Mouse (Mus musculus): ENCODE data around the gene Dnajb13.
"Not testable (repeated sequence)": the region's sequence is repeated elsewhere in the genome, so short reads cannot be mapped to it uniquely, and the experiment has no call there.

Dnajb13 gene

DNA sequence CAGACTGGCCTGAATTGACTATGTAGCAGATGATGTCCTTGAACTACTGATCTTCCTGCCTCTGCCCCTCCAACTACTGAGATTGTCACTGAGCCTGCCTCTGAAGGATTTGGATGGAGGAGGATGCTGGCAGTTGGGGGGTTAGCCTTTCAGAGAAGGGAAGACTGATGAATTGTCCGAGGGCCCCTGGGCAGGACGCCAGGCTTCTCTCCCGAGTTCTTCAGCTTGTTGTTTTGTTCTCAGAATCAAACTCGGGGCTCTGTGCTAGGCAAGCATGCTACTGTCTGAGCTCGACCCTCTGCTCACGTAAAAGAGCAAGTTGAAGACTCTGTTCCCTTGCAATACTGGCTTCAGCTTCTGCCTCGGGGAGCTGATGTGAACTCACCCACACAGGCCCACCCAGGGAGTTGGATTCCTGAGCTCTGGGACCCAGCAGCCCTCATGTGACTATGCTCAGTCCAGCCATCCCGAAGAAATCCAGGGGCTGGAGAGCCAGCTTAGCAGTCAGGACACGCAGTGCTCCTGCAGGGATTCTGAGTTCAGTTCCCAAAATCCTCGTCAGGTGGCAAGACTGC, 26.2 kb downstream of the Dnajb13 start:
- DNase-seq (ENCODE audit: extremely low spot score) = no peak

DNA sequence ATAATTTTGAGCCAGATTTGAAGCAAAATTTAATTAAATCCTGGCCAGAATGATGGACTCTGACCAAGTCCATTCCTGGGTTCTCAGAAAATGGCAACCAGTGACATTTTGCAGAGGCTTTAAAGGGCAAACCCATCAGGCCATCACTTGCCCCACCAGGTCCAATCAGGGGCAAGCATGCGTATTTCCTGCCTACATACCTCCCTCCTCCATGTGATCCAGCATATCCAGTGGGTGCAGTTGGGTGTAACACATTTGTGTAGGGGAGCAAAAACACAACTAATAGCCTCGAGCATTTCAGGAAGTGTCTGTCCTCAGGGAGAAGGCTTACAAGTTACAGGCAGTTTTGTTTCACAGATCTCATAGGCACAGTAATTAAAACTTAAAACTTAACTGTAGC, 27.5 kb downstream of the Dnajb13 start:
- no peak for DNase-seq (ENCODE audit: extremely low spot score)

DNA sequence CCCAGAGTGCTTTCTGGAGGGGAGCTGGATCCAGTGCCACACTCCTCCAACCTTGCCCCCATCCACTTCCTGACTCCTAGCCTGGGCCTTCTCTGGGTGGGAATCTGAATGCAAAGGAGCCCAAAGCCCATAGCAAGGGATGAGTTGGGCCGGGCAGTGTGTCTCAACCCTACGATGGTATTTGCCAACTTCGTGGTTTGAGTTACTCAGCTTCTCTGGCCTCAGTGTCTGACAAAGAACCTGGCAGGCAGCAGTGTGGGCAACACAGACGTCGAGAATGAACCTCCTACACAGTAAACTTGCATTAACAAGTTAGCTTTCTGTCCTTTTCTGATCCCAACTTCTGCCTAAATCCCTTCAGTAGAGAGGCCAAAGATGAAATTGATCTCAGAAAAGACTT, 30.3 kb downstream of the Dnajb13 start:
- no peak for DNase-seq (ENCODE audit: extremely low spot score)

DNA sequence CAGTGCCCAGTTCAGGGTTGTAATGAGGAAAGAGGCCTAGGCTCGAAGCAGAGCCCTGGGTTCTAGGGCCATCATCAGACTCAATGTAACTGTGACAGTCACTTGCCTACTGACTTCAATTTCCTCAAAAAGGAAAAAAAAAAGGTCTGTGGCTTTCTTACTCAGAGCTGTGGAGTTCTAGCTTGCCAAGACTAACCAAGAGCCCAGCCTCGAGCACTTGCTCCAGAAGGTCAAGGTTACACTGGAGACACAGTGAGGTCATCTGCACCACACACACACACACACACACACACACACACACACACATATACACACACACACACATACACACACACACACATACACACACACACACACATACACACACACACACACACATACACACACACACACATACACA, 32.7 kb downstream of the Dnajb13 start:
- DNase-seq (ENCODE audit: extremely low spot score) = not testable (repeated sequence)

DNA sequence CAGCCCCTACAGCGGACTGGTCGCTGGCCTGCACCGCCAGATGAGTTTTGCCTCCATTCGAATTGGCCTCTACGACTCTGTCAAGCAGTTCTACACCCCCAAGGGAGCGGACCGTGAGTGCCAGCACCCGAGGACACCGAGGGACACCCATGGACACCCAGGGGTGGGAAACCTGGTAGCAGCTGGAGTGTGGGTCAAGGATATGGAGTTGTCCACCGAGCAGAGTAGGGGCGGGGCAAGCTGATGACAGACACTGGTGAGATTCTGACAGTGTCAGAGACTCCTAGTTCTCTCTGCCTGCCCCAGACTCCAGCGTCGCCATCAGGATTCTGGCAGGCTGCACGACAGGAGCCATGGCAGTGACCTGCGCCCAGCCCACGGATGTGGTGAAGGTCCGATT, 34.6 kb downstream of the Dnajb13 start:
- DNase-seq (ENCODE audit: extremely low spot score) = no peak

DNA sequence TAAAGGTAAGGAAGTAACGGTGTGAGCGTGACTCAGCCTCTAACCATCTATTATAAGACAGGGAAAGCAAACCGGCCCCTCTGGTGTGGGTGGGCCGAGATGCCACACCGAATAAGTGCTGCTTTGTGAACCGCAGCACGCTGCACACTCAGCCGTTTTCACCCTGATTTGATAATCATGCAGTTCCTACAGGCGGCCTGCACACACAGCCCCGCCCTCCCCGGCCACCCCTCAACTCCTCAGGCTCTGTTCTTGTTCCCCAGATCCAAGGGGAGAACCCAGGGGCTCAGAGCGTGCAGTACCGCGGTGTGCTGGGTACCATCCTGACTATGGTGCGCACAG, 35.0 kb downstream of the Dnajb13 start:
- DNase-seq (ENCODE audit: extremely low spot score) = no peak

DNA sequence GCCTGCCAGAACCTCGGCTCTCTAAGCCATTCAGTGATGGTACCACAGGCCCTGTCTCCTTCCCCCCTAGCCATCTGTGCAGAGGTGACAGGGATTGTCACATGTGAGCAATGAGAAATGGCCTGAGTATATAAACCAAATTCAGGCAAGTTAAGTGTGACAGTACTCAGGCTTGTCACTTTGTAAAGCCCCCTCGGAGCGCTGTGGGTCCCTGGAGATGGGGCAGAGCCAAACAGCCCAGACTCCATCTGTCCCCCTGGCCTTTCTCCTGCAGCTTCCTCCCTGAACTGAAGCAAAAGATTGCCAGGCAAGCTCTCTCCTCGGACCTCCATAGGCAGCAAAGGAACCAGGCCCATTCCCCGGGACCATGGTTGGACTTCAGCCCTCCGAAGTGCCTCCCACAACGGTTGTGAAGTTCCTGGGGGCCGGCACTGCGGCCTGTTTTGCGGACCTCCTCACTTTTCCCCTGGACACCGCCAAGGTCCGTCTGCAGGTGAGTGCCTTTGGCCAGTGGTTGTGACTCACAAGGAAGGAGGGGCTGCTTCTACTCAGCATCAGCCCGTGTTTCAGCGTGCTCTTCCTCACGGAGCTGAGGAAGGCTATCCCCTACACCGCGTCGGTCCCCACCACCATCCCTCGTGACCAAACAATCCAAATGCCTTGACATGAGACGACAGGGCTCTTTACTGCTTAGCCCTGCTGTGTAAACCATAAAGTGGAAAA, 35.5 kb downstream of the Dnajb13 start:
- DNase-seq (ENCODE audit: extremely low spot score) = no peak

DNA sequence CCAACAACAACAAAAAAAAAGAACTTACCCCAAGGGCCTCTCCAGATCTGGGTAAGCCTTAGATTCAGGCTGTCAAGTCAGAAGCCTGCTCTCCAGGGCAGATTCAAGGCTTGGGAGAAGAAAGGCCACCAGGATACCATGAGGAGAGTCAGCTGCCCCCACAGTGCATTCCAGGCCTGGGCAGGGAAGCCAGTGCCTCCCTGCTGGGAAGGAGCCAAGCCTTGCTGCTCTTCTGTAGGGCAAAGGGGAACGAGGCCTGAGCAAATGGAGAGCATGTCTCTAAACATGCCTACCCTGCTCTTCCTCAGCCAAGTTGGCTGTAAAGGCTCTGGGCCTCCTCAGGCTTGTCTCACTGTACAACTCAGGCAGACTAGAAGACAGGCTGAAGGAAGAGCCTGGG, 40.1 kb downstream of the Dnajb13 start:
- DNase-seq (ENCODE audit: extremely low spot score) = no peak

DNA sequence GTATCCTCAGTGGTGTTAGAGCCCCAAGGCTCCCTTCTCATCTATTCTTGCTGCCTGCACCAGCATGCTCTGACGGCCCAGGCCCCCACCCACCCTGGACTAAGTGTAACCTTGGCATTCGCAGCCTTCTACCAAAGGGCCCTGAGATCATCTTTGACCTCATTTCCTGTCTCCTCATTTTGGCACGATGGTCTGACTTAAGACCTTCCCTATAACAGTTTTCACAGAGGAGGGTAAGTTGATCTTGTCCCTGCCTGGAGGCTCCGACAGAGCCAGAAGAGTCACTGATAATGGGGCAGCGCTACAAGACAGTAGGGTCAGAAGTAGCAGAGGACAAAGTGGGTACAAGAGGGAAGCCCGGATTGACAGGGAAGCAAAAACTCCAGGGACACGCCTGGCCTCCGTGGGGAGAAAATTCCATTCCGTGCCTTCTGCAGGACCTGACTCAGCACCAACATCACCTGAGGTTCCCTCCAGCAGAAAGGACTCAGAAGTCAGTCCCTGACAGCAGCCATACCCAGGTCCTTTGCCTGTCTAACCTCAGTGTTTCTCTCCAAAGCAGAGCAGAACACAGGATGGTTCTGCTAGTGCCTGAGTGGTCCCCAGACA, 40.8 kb downstream of the Dnajb13 start:
- no peak for DNase-seq (ENCODE audit: extremely low spot score)

DNA sequence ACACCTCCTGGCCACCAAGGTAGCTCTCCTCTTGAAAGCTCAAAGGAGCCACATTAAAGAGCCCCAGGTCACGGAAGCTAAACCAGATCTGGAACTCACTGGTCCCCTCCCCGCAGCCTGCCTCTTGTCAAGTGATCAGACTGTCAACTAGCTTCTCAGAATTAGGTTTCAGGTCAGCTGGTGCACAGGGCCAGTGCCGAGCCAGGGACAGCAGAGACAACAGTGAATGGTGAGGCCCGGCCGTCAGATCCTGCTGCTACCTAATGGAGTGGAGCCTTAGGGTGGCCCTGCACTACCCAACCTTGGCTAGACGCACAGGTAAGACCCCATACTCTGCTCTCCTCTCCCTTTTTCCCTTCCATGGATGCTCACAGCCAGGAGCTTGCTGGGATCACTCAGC, 42.0 kb downstream of the Dnajb13 start, which contains the start of gene Ucp3:
TSS of gene Ucp3 (plus strand) at position 214 of the 400 bp plus-strand sequence.
- DNase-seq (ENCODE audit: extremely low spot score) = no peak

DNA sequence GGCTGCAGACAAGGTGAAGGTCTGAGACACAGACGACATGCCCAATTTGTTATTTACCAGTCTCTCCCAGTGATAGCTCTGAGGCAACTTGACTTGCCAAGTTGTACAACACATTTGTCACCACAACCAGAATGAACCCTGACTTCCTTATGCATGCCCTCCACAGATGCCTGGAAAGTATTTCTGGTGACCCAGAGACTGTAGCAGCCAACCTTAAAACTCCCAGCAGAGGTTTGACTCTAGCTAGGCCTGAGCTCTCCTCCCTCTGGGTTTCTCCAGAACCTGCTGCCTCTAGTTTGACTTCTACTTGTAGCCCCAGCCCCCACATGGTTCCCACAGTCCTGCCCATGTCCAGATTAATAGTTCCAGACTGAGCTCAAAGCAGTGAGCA, 43.4 kb downstream of the Dnajb13 start:
- DNase-seq (ENCODE audit: extremely low spot score) = no peak

DNA sequence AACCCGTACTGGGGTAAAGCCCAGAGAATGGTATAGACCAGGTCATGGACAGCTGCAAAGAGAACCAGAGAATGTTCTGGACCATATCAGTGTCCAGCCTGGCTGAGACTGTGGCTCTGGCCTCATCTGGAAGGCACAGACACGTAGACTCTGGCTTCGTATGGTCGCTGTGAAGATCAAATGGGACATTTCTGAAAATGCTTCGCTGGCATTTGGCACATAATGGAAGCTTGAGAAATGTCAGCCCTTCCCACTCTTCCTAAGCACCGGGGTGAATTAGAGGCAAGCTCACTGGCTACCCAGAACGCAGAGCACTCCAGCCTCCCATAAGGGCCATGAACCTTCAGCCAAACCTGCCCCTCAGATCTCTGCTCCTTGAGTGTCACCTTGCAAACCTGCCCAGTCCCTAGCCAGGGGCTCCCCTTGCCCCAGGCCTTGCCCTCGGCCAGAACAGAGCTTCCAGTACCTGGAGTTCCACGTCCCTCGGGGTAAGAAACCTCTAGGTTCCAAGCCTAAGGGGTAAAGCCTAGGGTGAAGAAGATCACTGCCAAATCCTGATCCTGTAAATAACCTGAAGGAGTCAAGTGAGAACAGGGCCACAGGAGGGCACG, 43.9 kb downstream of the Dnajb13 start:
- no peak for DNase-seq (ENCODE audit: extremely low spot score)

DNA sequence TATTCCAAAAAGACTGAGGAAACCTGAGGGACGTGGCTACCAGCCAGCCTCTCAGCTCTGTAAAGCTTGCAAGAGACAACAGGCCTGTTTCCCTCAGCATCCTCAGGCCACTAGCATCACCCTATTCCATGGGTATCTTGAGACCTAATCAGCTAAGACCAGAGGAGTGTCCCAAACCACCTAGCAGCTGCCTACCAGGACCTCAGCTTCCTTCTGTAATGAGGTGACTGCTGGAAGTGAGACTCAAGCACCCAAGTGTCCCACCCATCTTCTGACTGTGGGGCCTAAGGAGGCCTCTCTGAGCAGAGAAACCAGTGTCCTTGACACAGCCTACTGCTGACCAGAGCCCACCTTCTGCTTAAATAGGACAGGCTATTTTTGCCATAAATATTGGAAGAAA, 45.3 kb downstream of the Dnajb13 start:
- no peak for DNase-seq (ENCODE audit: extremely low spot score)

DNA sequence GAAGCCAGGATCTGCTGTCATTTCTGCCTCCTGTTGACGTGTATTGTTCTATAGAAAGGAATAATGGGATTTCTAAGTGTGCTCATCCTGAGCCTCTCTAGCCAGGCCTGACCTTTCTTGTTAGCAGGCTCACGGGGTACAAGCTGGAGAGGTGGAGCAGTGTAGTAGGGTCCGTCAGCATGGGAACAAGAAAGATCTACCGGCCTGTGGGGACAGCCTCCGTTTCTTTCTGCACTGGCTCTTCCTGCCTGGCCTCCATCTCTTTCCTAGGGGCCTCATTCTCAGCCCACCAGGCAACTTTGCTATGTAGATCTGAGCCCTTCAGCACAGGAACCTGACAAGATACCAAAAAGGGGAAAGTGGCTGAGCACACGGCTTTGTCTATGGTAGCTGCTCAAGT, 46.0 kb downstream of the Dnajb13 start:
- DNase-seq (ENCODE audit: extremely low spot score) = no peak

DNA sequence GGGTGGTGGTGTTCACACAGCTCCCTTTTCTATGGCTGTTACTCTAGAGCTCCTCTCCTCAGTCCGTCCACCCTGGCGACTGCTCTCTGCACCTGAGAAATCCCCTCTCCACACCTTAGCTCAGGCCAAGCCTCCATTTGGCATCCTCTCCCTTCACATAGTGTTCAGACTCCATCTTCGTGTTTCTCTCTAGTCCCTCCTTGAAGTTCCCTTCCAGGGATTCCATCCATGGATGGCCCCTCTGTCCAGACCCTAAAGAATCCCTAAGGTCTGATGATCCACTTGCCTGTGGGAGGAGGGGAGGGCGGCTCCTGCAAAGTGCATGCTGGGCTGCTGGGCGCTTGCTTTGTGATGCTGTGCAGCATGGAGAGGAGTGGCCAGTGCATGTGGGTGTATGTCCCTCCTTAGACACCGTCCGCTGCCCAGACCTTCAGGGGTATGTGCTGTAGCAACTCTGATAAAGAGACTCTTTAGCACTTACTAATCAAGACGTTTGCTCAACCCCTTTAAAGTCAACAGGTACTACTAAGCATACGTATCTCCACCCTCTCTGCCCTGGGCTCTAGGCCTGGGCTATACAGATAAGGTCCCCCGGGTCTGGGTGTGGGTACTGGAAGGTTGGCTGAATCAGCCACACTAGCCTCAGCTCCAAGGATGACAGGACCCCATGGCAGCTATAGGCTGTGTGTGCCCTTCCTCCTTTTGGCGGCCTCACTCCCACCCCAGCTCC, 47.8 kb downstream of the Dnajb13 start:
- no peak for DNase-seq (ENCODE audit: extremely low spot score)

DNA sequence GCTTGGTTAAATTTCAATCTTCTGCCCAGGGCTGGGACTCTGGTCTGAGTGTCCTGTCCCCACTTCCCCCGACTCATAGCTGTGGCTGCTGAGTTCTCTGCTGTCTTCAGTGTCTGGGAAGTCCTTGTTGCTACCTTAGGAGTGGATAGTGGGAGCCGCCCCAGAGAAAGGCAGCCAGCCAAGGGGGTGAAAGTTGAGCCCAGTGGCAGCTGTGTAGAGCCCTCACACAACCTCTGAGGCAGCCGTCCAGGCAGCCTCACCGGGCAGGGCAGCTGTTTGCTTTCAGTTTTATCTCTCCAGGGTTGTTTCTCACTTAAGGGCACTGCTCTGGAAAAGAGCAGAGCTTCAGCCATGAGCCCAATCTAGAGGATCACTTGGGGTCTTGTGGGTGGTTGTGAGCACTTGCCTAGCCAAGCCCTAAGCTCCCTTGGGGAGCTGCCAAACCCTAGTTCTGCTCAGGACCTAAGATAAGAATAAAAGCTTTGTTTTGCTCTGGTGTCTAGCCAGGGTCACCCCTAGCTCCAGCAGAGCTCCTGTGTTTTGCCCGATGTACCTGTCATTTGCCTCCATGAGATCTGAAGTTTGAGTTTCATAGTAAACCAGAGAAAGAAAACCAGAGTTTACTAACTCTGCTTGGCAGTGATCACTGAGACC, 49.0 kb downstream of the Dnajb13 start:
- no peak for DNase-seq (ENCODE audit: extremely low spot score)

DNA sequence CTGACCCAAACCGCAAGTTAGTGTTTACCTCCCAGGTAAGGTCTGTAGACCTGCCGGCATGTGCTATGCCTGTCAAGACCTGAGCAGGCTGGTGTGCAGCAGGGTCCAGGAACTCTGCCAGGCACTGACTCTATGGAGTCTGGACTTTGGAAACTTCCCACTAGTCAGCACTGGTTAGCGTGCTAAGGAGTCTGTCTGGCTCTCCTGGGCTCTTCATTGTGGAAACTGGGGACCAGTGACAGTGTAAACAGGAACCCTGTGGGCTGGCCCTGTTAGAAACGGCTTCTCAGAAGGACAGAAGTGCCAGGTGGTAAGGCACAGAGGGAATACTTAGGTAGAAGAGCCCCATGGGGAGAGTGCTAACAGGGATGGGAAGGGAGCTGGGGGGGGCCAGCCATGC, 49.5 kb downstream of the Dnajb13 start:
- DNase-seq (ENCODE audit: extremely low spot score) = no peak

DNA sequence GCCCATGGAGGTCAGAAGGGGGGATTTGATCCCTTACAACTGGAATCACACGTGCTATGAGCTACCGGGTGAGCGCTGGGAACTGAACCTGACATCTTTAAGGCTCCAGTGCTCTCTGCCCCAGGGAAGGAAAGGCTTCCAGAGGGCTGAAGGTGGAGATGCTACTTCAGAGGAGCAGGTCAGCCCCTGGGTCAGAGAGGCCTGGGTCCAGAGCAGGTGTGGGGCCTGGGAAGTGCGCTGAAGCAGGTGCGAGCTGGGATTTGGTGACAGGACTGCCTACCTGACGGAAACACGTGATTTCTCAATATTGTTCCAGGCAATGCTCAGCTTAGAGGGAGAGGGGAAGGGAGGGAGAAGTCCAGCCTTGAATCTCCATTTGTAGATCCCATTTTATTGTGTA, 50.5 kb downstream of the Dnajb13 start:
- no peak for DNase-seq (ENCODE audit: extremely low spot score)

DNA sequence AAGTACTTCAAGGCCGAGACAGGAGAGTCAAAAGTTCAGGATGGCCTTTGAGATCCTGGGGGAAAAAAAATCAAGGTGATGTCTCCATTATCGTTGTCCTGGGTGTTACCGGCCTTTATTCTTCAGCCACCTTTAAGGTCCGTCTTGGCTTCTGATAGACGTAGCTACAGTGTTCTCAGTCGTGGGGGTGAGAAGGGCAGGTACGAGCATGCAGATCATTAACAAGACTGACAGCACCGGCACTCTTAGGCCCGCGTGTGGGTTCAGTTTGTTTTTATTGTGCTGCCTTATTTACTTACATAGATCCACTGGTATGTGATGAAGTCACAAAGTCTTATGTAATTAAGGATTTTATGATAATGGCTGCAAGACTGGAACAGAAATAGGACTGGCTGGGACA, 51.0 kb downstream of the Dnajb13 start:
- no peak for DNase-seq (ENCODE audit: extremely low spot score)

DNA sequence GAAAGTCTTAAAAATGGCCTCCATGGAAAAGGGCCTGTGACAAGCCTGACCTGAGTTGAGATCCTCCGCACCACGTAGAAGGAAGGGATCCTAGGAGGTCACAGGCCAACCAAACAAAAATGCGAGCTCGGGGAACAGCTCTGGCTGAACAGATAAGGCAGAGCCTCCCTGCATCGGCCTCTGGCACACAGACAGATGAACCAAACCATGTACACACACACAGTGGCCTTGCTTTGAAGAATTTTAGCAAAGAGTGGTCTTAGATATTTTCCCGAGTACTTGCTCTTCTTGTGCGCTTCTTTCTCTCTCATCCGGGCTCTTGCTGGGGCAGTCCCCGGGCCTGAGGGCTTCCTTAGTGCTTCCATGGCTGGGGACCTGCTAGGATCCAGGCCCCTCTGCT, 51.6 kb downstream of the Dnajb13 start:
- DNase-seq (ENCODE audit: extremely low spot score) = no peak

DNA sequence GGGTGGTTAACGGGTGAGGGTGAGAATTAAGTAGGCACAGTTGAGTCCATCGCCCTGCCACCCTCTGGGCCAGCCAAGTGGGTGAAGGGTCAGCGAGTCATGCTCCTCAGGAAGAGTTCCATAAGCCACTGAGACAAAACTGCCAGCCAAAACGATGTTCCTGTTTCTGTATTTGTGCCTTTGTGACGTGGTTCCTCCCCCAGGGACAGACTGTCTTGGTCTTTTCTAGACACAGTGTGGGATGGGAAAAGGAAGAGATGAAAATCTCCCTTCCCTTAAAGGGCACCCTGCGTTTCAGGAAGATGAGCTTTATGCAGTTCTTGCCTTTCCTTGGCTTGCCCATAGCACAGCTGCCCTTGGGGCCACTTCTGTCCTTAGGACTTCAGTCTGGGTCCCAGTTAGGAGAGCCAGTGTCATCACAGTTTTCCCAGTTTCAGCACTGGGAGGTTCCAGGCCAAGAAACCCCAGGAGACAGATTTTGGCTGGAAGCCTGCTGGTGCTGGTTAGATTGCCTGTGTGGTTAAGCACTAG, 53.1 kb downstream of the Dnajb13 start:
- no peak for DNase-seq (ENCODE audit: extremely low spot score)

DNA sequence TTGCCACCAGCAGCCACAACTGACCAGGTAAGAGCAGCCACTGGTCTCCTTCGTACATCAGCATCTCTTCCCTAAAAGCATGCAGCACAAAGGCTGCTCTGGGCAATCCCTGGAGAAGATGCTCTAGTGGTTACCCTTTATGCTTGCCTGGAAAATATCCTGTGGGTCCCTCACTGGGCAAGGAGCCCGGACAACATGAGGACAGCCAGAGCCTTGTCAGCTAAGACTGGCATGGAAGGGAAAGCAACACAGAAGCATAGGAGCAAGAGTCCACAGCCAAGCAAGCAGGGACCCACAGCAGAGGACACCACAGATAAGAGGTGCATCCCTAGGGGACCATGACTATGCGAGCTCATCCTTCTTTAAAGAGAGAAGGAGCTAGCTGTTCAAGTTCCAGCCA, 54.9 kb downstream of the Dnajb13 start:
- DNase-seq (ENCODE audit: extremely low spot score) = no peak

All from embryo, embryonic 9.5 days (tissue).